Mouse (Mus musculus) kidney, postnatal 10 days (tissue): ENCODE data around the gene Nagpa.
"Not testable (repeated sequence)": the region's sequence is repeated elsewhere in the genome, so short reads cannot be mapped to it uniquely, and the experiment has no call there.

Source experiments
- DNase-seq: peaks from one replicate; pipeline ENCODE4 v3.0.0; 2021; ENCODE audit warnings: mixed read lengths

The Nagpa gene

GRCm38 (mm10) chr16:5203668-5204433 lies at the start of gene Nagpa:
Nagpa (minus strand) TSS chr16:5204012.
- DNase-seq: peak; percentile 89

DNA sequence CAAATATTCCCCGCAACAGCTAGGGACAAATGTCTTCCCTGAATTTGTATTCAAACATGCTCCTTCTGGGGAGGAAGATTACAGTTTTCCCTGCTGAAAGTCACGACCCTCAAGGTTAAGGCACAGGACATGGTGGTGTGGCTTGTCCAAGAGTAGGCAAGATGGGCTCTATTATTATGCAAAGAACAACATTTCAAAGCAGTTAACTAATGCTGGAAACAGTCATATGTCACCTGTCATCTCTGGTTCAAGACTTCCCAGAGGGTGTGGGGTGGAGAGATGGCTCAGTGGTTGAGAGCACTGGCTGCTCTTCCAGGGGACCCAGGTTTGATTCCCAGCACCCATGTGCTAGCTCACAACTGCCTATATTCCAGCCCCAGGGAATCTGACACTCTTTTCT lies 48.4 kb upstream of the Nagpa start:
- no peak for DNase-seq

DNA sequence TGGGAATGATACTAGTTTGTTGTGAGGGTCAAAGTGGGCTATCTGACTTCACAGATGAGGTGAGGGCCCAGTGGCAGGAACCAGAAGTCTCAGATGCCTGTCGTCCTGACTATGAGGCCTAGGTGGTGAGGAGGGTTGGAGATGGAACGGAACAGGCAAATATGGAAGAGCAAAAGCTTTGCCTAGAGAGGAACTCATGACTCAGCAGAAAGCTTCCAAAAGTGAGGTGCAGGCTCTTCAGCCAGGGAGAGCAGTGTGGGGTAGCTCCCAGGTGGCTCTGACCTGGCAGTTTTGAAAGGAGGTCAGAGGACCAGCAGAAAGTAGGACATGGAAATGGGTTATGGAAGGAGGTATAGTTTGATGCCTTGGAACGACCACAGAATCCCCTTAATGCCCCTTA lies 47.1 kb upstream of the Nagpa start:
- no peak for DNase-seq

GRCm38 (mm10) chr16:5244411-5244810 lies 40.6 kb upstream of the Nagpa start:
- peak; percentile 81 for DNase-seq

DNA sequence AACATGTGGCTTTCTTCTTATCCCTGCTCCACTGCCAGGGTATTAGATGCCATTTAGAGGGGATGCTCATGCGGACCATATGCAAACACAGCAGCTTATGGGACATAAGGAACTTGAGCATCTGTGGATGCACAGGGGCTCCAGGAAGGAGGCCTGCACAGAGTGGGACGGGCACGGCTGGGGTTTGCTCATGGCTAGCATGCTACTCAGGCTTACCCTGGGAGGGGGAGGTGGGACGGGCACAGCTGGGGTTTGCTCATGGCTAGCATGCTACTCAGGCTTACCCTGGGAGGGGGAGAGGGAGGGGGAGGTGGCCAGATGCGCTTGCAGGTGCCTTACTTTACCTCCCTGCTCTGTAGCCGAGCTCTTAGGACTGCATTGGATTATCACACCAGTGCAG lies 39.1 kb upstream of the Nagpa start:
- no peak for DNase-seq

- DNase-seq: no peak
These were observed 38.5 kb upstream of the Nagpa start for GRCm38 (mm10) chr16:5242355-5242754.

DNA sequence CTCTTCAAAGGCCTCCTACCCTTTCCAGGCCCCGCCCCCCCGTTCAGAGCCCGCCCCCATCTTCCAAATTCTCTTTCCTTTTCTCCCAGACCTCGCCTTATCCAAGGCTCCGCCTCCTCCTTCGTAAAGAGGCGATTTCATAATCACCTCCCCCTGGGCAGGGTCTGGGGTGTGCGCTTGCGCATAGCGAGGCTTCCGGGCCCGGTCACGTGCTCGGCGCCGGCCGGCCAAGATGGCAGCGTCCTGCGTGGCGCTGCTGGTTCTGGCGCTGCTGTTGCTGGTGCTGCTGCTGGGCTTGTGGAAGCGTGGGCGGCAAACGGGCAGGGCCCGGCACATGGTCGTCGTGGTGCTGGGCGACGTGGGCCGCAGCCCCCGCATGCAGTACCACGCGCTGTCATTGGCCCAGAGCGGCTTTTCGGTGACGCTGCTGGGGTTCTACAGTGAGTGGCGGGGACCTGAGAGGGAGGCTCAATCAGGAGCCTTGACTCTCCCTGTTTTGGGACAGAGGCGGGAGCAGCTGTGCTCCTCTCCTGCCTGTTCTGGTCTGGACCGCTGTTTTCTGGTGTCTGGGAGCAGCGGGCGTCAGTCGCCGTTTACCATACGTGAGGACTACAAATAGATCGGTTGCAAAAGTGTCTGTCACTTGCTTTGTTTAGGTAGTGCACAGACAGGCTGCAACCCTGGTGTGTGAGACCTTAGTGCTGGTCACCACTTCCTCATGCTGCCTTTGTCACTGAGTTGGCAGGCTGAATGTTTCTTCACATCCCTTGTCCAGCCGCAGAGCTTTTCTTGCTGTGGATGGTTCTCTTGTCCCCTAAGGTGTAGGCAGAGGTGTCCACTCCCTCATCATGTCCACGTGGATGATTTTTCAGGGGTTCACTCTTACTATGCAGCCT lies 29.9 kb upstream of the Nagpa start, which contains the start of gene Alg1:
TSS of gene Alg1 (plus strand) at position 204 of the 896 bp plus-strand sequence.
- peak; percentile 96 for DNase-seq

GRCm38 (mm10) chr16:5232982-5233381 lies 29.2 kb upstream of the Nagpa start:
- no peak for DNase-seq

DNA sequence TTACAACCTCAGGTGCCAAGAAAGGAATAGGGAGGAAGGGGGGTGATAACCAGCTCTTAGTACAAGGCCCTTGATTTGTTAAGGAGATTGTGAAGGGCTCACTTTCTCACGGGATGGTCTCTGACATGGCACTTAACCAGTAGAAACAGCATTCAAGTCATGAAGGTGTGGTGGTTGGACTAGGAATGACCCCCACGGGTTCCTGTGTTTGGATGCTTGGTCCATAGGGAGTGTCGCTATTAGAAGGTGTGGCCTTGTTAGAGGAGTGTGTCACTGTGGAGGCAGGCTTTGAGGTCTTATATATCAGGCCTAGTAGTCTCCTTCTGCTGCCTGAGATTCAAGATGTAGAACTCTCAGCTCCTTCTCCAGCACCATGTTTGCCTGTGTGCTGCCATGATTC lies 24.3 kb upstream of the Nagpa start:
- DNase-seq: not testable (repeated sequence)

DNA sequence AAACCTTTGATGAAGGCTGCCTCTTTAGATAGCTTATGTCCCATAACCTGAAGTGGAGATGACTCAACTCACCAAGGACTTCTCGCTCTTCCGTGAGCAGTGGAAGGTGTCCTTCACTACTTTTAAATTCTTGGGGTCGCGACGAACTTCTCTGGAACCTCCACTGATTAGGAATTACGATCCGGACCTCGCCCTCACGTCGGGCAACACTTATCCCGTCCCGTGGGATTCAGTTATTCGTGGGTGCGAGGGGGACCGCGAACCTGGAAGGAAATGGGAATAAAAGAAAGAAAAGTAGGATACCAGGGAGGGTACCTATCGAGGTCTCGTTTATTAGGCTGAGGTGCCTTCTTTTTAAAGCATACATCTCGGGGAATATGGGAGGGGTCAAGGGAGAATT lies 23.7 kb upstream of the Nagpa start:
- DNase-seq: not testable (repeated sequence)

DNA sequence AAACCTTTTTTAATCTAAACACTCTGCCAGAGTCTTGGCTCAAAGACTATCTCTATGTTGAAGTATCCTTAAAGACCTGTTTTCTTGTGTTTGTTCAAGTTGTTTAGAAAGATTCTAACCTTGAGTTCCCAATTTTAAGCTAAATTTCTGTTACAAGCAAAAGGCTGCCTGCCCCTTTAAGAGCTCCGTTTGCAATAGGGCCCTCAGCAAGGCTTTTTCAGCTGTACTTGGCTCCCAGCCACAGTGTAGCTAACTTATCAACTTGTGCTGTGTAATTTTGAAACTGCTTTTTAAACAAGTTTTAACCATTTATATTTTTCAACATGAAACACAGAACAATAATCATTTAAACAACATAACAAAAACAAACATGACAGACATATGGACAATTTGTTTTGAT lies 22.7 kb upstream of the Nagpa start:
- DNase-seq: peak; percentile 43

DNA sequence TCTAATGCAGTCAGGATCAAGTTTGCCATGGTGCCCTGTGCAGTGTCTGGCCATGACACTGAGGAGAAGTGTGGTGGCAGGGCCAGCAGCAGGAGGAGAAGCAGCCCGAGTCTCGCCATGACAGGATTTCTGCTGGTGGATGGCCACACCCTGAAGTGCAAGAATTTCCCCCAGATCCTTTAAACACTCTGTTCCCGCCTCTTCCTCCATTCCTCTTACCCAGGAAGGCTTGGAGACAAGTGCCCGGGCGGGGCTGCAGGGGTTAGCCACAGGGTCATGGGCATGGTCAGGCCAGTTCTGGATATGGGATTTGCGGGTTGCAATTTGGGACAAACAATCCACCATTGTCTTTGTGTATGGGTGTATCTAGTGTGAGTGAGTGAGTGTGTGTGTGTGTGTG lies 18.3 kb upstream of the Nagpa start, which contains the start of gene AU021092:
TSS of gene AU021092 (minus strand) at position 160 of the 400 bp plus-strand sequence.
- DNase-seq: peak; percentile 49

- DNase-seq: peak; percentile 19
These were observed 17.6 kb upstream of the Nagpa start for GRCm38 (mm10) chr16:5221403-5221802.

GRCm38 (mm10) chr16:5217341-5218133 lies 13.7 kb upstream of the Nagpa start:
- DNase-seq: peak; percentile 59

DNA sequence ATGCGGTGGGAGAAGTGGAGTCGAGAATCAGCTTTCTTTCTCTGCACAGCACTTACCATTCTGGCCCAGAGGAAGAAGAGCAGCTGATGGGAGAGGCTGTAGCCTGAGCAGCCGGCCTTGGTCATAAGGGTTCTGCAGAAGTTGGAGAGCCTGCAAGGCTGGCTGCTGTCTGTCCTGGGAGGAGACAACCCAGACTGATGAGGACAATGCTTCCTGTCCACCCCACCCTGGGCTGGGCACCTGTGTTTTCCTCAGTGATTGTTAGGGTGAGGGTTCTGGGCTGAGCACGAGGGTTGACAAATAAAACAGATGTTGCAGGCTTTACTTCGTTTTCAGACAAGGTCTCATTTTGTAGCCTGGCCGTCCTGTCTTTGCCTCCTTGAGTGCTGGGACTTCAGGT lies 12.9 kb upstream of the Nagpa start:
- no peak for DNase-seq

DNA sequence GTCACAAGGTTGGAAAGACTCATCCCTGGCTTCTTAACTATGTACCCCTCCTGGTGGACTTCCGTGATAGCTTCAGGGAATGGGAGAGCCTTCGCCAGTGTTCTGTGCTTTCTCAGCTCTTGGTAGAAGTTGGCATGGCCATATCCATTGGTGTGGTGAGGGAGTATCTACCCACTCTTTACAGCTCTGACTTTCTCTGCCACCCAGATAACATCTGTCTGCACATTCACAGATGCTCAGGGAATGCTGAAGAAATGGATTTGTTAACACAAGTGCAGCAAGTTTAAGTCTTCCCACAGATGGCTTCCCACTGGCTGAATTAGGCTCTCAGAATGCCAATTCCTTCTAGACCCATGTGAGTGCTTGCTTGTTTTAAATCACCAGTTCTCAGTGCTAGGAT lies 10.3 kb upstream of the Nagpa start:
- no peak for DNase-seq

DNA sequence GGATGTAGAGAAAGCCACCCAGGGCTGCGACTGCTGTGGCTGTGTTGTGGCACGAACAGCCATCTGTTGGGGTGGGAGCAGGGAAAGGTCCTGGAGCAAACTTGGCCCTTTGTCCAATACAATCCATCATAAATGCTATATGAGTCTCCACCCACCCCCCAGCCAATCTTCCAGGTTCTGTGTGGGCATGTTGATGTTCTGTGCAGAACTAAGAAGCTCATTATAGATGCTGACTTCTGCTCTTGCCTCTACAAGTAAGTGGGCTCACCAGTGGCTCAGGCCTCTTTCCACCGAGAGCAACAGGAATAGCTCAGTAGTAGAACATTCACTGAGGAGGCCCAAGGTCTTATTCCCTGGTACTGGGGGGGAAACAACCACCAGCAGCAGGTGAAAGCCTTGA lies 8.3 kb upstream of the Nagpa start:
- no peak for DNase-seq

GRCm38 (mm10) chr16:5210365-5210764 lies 6.6 kb upstream of the Nagpa start:
- DNase-seq: no peak

DNA sequence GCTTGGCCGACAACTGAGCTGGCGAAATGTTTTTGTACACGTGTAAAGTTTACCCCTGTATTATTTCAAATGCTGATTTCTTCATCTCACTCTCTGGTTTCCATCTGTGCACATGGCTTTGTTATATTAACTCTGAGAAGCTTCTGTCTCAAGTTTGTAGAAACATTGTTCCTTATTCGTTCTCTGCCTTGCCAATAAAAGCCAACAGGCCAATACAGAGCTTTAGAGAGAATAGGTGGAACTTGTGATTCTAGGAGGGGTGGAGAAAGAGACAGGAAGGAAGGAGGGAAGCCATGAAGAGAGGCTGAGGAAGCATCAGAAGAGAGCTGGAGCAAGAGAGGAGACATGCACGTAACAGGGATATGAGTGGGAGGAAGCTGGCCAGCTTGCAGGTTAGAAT lies 2.2 kb upstream of the Nagpa start:
- DNase-seq: no peak

DNA sequence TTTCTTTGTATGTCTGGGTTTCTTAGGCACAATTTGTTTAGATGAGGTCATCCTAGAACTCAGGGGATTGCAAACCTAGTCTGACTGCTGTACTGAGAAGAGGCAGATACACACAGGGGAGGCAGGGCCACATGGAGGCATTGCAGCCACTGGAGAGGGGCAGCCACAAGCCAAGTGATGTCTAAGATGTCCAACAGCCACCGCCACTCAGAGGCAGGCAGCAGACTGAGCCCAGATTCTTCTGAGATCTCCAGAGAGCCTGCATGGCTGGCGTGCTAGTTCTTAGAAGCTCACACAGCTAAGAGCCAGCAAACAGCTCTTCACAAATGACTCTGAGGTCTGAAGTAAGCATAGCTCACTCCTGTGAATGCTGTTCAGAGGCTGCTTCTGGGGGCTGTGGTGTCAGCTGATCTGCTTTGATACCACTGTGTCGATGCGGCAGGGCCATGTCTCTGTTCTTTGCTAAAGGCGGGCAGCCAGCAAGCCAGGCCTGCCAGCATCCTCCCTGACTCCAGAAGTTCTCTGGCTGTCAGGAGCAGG lies 1.7 kb upstream of the Nagpa start:
- no peak for DNase-seq

GRCm38 (mm10) chr16:5203200-5203599 lies 612 bp downstream of the Nagpa start:
- peak; percentile 46 for DNase-seq

DNA sequence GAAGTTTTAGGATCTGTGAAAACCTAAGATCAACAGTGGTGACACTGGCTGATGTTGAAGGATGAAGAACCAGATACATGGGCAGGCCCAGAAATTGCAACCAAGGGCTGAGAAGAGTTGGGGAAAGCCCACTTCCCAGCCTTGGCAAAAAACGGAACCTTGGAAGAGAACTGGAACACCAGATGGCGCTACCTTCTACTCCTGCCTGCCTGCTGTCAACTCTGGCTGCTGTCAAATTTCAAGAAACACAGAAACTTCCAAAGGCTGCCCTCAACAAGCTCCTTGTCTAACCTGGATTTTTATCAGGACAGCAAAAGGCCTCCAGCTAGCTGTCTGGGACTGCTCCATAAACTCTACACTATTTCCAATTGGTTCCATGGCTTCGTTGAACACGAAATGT lies 1.1 kb downstream of the Nagpa start:
- peak; percentile 70 for DNase-seq

- peak; percentile 74 for DNase-seq
These were observed 8.7 kb downstream of the Nagpa start for GRCm38 (mm10) chr16:5195080-5195479.
